Mouse (Mus musculus) hindbrain, embryonic 16.5 days (tissue): ENCODE measurements at regions not wholly inside any gene's neighbourhood (a gene's known extent, or its start where the extent isn't known, plus 50 kb on each side); places are given as distances from the start of the nearest gene placed in this dataset.
A peak's percentile ranks its signal among the peaks of the same experiment; 100 is the strongest.

Experiments used
- ATAC-seq: fragments of 200-750 bp; cut with Nextera tagmentation; 2 replicates; pipeline ENCODE4 v1.8.0; 2017; ENCODE audit warnings: moderate TSS enrichment, moderate library complexity
- H3K27ac ChIP-seq: fragments of 300-500 bp; sonication (generic); 2 replicates; pipeline ENCODE4 v1.5.1; 2014; ENCODE audit warnings: low read depth, mild to moderate bottlenecking, control low read depth, low read length, moderate library complexity
- H3K27me3 ChIP-seq: fragments of 300-500 bp; sonication (generic); replicated peaks from 2 replicates; pipeline ENCODE4 v1.6.1; 2014; ENCODE audit warnings: low read length; ENCODE audit not compliant: control insufficient read depth, insufficient read depth
- H3K36me3 ChIP-seq: fragments of 300-500 bp; sonication (generic); 2 replicates; pipeline ENCODE4 v1.6.1; 2014; ENCODE audit warnings: mild to moderate bottlenecking, low read length, moderate library complexity, mixed read lengths; ENCODE audit not compliant: control insufficient read depth, insufficient read depth
- H3K4me1 ChIP-seq: fragments of 300-500 bp; sonication (generic); 2 replicates; pipeline ENCODE4 v1.6.1; 2014; ENCODE audit warnings: low read depth, low read length; ENCODE audit not compliant: control insufficient read depth, insufficient read depth
- H3K4me2 ChIP-seq: fragments of 300-500 bp; sonication (generic); 2 replicates; pipeline ENCODE4 v1.6.1; 2014; ENCODE audit warnings: mild to moderate bottlenecking, low read length, control low read depth, moderate library complexity
- H3K4me3 ChIP-seq: fragments of 300-500 bp; sonication (generic); 2 replicates; pipeline ENCODE4 v1.5.1; 2014; ENCODE audit warnings: mild to moderate bottlenecking, low read length, control low read depth, moderate library complexity
- H3K9ac ChIP-seq: fragments of 300-500 bp; sonication (generic); 2 replicates; pipeline ENCODE4 v1.6.1; 2014; ENCODE audit warnings: low read depth, mild to moderate bottlenecking, control low read depth, low read length, moderate library complexity
- H3K9me3 ChIP-seq: fragments of 300-500 bp; sonication (generic); 2 replicates; pipeline ENCODE4 v1.6.1; 2014; ENCODE audit warnings: mild to moderate bottlenecking, low read length, moderate library complexity; ENCODE audit not compliant: control insufficient read depth
- WGBS: fragments of 180-500 bp; shearing (Covaris S2); extraction: QIAGEN DNeasy Blood & Tissue Kit; methylation state at CpG from one replicate; pipeline ENCODE4 v1.1.7; 2014; 5-methylcytosine and 5-hydroxymethylcytosine counted together

DNA sequence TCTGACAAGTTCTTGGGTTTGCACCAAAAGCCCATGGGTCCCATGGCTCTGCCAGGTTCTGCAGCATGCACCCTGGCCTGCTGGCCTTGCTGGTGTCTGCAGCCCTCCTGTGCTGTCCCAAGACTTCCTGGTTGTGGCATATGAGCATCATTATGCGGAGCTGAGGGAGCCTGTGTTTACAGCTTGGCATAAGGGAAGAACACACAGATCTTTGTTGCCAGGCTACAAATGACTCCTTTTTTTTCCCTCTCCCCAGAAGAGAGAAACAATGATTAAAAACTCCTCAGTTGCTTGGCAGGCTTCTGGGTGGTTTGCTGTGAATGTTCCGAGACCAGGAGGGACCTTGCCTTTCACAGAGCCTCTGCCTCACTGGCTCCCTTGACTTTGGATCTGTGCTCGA lies 323.6 kb upstream of the Zmiz1 start:
- H3K27me3 ChIP-seq: no peaks in the 10 kb centered on the region
- no peak overlapping the region for H3K4me3 ChIP-seq
- peak; percentile 69 for ATAC-seq
- WGBS: 42% methylated on average over 3 of the region's 3 CpGs
- H3K9ac ChIP-seq: no peak overlapping the region
- no peaks in the 10 kb centered on the region for H3K9me3 ChIP-seq
- H3K27ac ChIP-seq: peak overlapping the region; percentile 72
- H3K4me2 ChIP-seq: no peak overlapping the region
- H3K4me1 ChIP-seq: peaks cover 14% of the 10 kb centered on the region
- no peaks in the 10 kb centered on the region for H3K36me3 ChIP-seq

DNA sequence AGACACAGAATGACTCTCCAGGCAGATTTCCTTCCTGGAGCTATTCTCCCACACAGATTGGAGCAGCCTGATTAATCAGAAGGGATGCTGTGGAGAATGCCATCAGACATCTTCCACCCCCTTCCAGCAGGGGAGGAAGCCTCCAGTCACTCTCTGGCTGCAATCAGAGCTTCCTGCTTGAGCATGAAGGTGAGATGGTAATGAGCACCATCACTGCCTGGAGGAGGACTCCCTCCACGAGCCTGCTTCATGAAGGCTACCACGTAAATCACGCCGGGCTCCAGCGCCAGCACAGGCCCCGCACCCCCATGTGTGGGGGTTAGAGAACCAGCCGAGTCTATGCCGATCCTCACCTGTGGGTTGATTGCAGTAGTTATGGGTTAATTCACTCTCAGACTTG lies 321.7 kb upstream of the Zmiz1 start:
- H3K9me3 ChIP-seq: no peaks in the 10 kb centered on the region
- no peaks in the 10 kb centered on the region for H3K27me3 ChIP-seq
- no peak overlapping the region for H3K4me3 ChIP-seq
- no peak overlapping the region for H3K4me2 ChIP-seq
- ATAC-seq: no peak
- WGBS: 85% methylated on average over 8 of the region's 8 CpGs
- no peak overlapping the region for H3K27ac ChIP-seq
- H3K36me3 ChIP-seq: no peaks in the 10 kb centered on the region
- no peak overlapping the region for H3K9ac ChIP-seq
- peaks cover 17% of the 10 kb centered on the region for H3K4me1 ChIP-seq

DNA sequence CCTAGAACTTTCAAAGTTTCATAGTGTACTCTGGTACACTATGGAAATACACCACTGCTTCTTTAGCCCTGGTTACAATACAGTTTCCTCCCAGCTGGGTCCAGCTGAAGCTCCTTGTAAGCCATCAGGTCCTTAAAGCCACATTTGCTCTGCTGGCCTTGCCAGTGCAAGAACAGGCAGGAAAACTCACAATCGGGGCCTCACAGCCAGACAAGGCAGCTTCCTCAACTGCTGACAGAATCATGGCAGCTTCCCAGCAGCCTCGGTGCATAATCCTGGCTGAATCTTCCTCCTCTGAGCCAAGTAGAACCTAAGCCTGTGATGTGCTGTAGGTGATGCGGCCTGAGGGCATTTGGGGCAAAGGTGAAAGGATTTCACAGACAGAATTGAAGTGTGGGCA lies 320.5 kb upstream of the Zmiz1 start:
- Histone ChIP-seq H3K4me2 (no peak overlapping the region), H3K9ac (no peak overlapping the region), H3K4me1 (peaks cover 17% of the 10 kb centered on the region), H3K9me3 (no peaks in the 10 kb centered on the region), H3K27me3 (no peaks in the 10 kb centered on the region), H3K36me3 (no peaks in the 10 kb centered on the region), H3K27ac (no peak overlapping the region), H3K4me3 (no peak overlapping the region)
- ATAC-seq: no peak
- WGBS: 60% methylated on average over 3 of the region's 3 CpGs

DNA sequence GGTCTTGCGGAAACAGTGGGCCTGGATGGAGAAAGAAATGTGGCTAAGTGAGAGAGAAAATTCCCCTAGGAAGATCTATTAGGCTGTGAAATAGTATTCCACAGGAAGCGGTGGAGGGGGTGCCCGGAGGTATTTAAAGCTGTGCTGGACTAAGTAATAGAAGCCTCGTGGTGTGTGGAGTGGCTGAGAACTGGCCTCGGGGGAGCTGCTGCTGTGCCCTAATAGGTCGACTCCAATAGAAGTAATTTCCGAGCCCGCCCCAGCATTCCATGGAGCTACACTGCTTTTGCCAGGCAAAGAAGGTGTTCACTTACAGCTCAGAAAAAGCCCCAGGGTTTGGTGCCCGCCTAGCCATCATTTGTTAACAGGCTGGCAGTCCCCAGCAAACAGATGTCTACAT lies 317.1 kb upstream of the Zmiz1 start:
- Histone ChIP-seq H3K9me3 (no peaks in the 10 kb centered on the region), H3K36me3 (no peaks in the 10 kb centered on the region), H3K4me2 (no peak overlapping the region), H3K4me1 (peaks cover 11% of the 10 kb centered on the region), H3K9ac (no peak overlapping the region), H3K27ac (no peak overlapping the region), H3K27me3 (no peaks in the 10 kb centered on the region), H3K4me3 (no peak overlapping the region)
- ATAC-seq: no peak
- 47% methylated on average over 9 of the region's 9 CpGs for WGBS

DNA sequence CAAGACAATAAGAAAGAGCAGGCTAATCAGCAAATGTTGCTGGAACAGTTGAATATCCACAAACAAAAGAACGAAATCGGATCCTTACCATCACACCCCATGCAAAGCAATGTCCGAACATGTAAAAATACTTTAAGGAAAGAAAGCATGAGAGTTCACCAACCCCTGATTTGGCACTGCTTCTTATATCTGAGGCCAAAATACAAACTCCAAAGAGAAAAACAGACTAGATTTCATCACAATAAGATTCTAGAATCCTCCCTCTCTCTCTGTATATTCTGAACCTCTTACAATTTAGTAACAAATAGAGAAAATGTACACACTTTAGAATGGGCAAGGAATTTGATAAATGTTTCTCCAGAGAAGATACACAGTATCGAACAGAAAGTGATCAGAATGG lies 315.9 kb upstream of the Zmiz1 start:
- peaks cover 7% of the 10 kb centered on the region for H3K4me1 ChIP-seq
- no peaks in the 10 kb centered on the region for H3K9me3 ChIP-seq
- H3K27me3 ChIP-seq: no peaks in the 10 kb centered on the region
- no peaks in the 10 kb centered on the region for H3K36me3 ChIP-seq
- H3K9ac ChIP-seq: no peak overlapping the region
- H3K27ac ChIP-seq: no peak overlapping the region
- H3K4me2 ChIP-seq: no peak overlapping the region
- 84% methylated on average over 4 of the region's 4 CpGs for WGBS
- no peak for ATAC-seq
- no peak overlapping the region for H3K4me3 ChIP-seq

DNA sequence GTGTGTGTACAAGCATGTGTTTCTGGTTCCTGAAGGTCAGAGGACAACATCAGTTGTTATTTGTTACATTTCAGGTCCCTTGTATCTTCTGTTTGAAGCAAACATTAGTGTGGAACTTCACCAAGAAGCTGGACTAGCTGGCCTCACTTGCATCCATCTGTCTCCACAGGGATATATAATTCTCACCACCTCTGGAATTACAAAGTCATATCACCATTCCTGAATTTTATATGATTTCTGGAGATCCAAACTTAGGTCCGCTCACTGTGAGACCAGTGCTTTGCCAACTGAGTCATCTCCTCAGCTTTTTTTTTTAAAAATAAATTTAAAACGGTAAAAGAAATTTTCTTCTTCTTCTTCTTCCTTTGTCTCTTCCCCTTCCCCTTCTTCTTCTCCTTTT lies 311.3 kb upstream of the Zmiz1 start:
- H3K27me3 ChIP-seq: no peaks in the 10 kb centered on the region
- H3K36me3 ChIP-seq: no peaks in the 10 kb centered on the region
- no peaks in the 10 kb centered on the region for H3K9me3 ChIP-seq
- peaks cover 3% of the 10 kb centered on the region; the same call in 1 of the 2 replicates for H3K4me1 ChIP-seq
- no peak overlapping the region for H3K4me3 ChIP-seq
- H3K4me2 ChIP-seq: no peak overlapping the region
- H3K9ac ChIP-seq: no peak overlapping the region
- no peak overlapping the region for H3K27ac ChIP-seq
- ATAC-seq: no peak
- 94% methylated on average over 2 of the region's 2 CpGs for WGBS

DNA sequence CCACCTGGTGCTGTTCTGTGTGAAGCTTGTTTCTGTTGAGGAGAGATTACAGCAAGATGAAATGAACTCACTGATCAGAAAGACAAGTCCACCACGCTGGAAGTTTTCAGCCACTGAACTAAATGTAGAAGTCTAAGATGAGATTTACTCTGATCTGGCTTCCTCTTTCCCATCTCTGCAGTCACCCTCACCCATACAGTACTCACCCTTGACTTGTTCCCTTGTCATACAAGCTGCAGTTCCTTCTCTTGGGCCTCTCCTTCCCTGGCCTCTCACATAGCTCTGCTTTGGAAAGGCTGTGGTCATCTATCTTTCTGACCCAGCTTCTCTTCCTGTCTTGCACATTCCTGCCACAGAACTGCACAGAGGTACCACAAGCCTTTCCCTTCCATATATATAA lies 308.0 kb upstream of the Zmiz1 start:
- 94% methylated on average over 1 of the region's 1 CpGs for whole genome bisulfite sequencing
- no peak overlapping the region for H3K9ac ChIP-seq
- H3K27me3 ChIP-seq: no peaks in the 10 kb centered on the region

DNA sequence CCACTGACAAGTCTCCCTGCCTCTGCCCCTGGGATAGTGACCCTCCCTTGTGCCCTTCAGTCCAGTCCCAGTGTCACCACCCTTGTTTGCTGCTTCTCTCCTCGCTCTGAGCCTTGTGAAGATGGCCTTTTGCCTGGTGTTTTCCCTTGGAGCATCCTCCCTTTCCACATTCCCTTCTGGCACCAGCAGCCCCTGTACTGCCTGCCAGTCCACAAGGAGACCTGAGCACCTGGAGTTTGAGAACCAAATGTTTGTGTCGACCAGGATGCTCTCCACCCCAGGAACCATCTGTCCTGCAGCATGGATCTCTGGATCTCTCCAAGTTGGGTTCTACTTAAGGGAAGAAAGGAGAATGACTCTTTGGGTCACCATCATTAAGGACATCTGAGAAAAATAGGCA lies 307.5 kb upstream of the Zmiz1 start:
- Histone ChIP-seq H3K27ac (no peak overlapping the region), H3K36me3 (no peaks in the 10 kb centered on the region), H3K27me3 (no peaks in the 10 kb centered on the region), H3K4me1 (peaks cover 6% of the 10 kb centered on the region), H3K4me3 (no peak overlapping the region), H3K4me2 (no peak overlapping the region), H3K9ac (no peak overlapping the region), H3K9me3 (no peaks in the 10 kb centered on the region)
- ATAC-seq: no peak
- WGBS: 75% methylated on average over 2 of the region's 2 CpGs

More for the DNA sequence above, 308.0 kb upstream of the Zmiz1 start:
- H3K27ac ChIP-seq: no peak overlapping the region
- no peak for ATAC-seq
- H3K4me1 ChIP-seq: peaks cover 3% of the 10 kb centered on the region
- no peaks in the 10 kb centered on the region for H3K9me3 ChIP-seq
- no peaks in the 10 kb centered on the region for H3K36me3 ChIP-seq
- no peak overlapping the region for H3K4me3 ChIP-seq
- no peak overlapping the region for H3K4me2 ChIP-seq

DNA sequence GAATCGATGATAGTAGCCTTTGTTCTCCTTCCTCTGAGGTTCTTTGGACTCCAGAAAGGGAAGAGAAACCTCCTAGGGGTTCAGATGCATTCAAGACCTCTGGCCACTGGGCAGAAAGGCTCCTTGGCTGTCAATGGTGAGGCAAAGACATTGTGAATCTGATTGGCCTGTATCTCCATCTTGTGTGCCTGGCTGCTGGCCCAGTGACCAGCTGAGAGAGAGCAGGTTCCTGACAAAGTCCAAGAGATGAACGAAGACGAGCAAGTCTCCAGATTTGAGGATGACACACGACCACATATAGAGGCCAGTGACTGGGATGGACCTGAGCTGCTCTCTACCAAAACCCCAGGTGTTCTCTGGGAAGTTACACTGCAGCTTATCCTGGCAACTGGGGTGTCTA lies 305.4 kb upstream of the Zmiz1 start:
- no peak overlapping the region for H3K4me3 ChIP-seq
- no peaks in the 10 kb centered on the region for H3K9me3 ChIP-seq
- 71% methylated on average over 4 of the region's 4 CpGs for WGBS
- H3K4me1 ChIP-seq: peaks cover 7% of the 10 kb centered on the region
- H3K27me3 ChIP-seq: no peaks in the 10 kb centered on the region
- no peak for ATAC-seq
- H3K27ac ChIP-seq: no peak overlapping the region
- no peak overlapping the region for H3K9ac ChIP-seq
- H3K4me2 ChIP-seq: no peak overlapping the region
- no peaks in the 10 kb centered on the region for H3K36me3 ChIP-seq

DNA sequence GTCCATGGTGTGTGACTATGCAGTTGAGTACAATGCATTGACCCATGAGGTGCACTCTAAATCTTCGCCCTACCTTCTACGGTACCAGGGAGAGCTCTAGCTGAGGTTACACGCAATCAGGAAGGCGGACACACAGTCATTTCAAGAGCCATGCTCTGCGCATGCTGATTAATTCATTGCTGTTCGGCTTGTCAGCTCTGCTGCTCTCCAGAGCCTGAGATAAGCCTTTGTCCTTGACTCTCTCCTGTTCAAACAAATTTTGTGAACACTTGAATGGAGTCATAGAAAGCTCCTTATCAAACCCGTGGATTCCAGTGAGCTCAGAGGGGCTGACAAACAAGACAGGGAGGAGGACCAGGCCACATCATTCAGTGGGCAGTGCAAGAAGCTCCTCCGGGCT lies 304.8 kb upstream of the Zmiz1 start:
- 68% methylated on average over 8 of the region's 8 CpGs for WGBS
- H3K4me3 ChIP-seq: no peak overlapping the region
- H3K36me3 ChIP-seq: no peaks in the 10 kb centered on the region
- no peaks in the 10 kb centered on the region for H3K27me3 ChIP-seq
- H3K4me2 ChIP-seq: no peak overlapping the region
- no peak overlapping the region for H3K27ac ChIP-seq
- H3K9me3 ChIP-seq: no peaks in the 10 kb centered on the region
- no peak for ATAC-seq
- H3K4me1 ChIP-seq: peaks cover 7% of the 10 kb centered on the region
- no peak overlapping the region for H3K9ac ChIP-seq
